Mouse (Mus musculus) kidney, adult 2 months (tissue): ENCODE results near the gene Lhfpl2. TPM values are rescaled to one million over a fixed set of nuclear protein-coding genes. Genes with fewer than 3 reads are reported as not detected.
"Not testable (repeated sequence)": the region's sequence is repeated elsewhere in the genome, so short reads cannot be mapped to it uniquely, and the experiment has no call there.

ENCODE experiments used
- DNase-seq: peaks from one replicate; pipeline ENCODE4 v3.0.0; 2021
- H3K27ac ChIP-seq: fragments of 200-500 bp; 2 replicates; pipeline ENCODE4 v1.5.1; 2012; ENCODE audit warnings: low read depth, low read length, control low read depth, inconsistent platforms; ENCODE audit not compliant: insufficient read depth
- H3K27me3 ChIP-seq: fragments of 200-500 bp; replicated peaks from 2 replicates; pipeline ENCODE4 v1.6.1; 2012; ENCODE audit warnings: mild to moderate bottlenecking, moderate library complexity, low read length, inconsistent platforms; ENCODE audit not compliant: control insufficient read depth, insufficient read depth
- H3K36me3 ChIP-seq: fragments of 200-500 bp; 2 replicates; pipeline ENCODE4 v1.6.1; 2012; ENCODE audit warnings: mild to moderate bottlenecking, moderate library complexity, low read length, inconsistent platforms; ENCODE audit not compliant: control insufficient read depth, insufficient read depth
- H3K4me1 ChIP-seq: fragments of 200-500 bp; 2 replicates; pipeline ENCODE4 v1.6.1; 2011; ENCODE audit warnings: low read length; ENCODE audit not compliant: control insufficient read depth, insufficient read depth
- H3K4me3 ChIP-seq: fragments of 200-500 bp; 2 replicates; pipeline ENCODE4 v1.5.1; 2011; ENCODE audit warnings: mild to moderate bottlenecking, low read depth, low read length, control low read depth; ENCODE audit not compliant: insufficient read depth
- CTCF ChIP-seq: fragments of 200-500 bp; conservative IDR thresholded peaks from 2 replicates; pipeline ENCODE4 v1.5.1; 2011; ENCODE audit warnings: low read depth, mild to moderate bottlenecking, control low read depth, low read length, moderate library complexity, mixed read lengths; ENCODE audit not compliant: insufficient read depth, insufficient read length
- POLR2A ChIP-seq: fragments of 200-500 bp; IDR thresholded peaks from one replicate; pipeline ENCODE4 v1.6.1; 2011; ENCODE audit warnings: low read depth, low read length, control low read depth
- WGBS: fragments of 180-500 bp; shearing (Covaris S2); methylation state at CpG from one replicate; pipeline ENCODE4 v1.1.7; 2018; 5-methylcytosine and 5-hydroxymethylcytosine counted together
- polyA plus RNA-seq: library from polyadenylated mRNA; depleted of rRNA; stranded (reverse); fragments of >200 nt; gene quantifications from 2 replicates; pipeline ENCODE4 v1.2.3, GENCODE M21; 2012; rRNA removed

Gene Lhfpl2
- polyA plus RNA-seq = 11.3 and 17.9 TPM in 2 replicates

DNA sequence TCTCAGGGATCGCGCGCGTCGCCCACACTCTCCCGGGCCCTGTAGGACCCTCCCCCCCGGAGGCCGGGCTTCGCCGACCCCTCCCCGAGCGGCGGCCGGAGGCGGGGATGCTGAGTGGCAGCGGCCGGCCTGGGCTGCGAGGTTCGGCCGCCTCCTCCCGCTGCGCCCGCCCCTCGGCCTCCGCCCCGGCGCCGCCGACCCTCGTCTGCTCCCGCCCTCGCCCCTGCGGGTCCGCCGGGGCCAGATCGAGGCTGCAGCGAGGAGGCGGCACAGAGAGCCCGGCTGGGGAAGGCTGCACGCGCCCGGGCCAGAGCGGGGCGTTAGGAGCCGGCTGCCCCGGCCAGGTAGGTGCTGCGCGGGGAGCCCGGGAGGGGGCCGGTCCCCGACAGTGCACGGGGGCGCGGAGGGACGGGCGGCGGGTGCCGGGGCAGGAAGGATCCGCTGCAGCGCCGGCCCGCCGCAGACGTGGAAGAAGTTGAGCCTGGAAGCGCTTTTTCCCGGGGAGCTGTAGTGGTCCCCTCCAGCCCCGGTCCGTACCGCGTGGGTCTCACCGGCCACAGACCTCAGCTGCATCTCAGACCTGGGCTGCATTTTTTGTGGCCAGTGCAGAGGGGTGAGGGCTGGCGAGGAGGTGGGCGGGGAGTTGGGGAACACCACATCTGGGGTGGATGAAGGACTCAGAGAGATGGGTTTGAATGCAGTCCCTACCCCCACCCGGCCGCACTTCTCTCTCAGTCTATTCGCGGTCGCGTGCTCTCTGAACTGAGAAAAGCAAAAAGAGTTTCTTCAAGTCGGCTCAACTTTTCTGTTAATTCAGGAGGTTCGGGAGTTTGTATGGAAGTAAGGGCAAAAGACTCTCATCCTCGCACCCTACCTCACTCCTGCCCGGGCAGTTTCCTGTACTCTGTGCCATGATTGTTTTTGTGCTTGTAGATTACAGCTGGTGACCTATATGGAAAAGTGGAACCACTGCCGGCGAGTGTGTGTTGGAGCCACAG is at the start of gene Lhfpl2:
Lhfpl2 (plus strand) TSS at position 234 of the 998 bp plus-strand sequence.
- TF ChIP-seq CTCF (no peak), POLR2A (no peak)
- peak; percentile 47 for DNase-seq
- Histone ChIP-seq H3K36me3 (no peaks in the 10 kb centered on the region), H3K4me1 (peaks cover 6% of the 10 kb centered on the region), H3K27me3 (peaks cover 2% of the 10 kb centered on the region; the same call in 1 of the 2 replicates), H3K27ac (no peak within 1 kb of the TSS), H3K4me3 (peak within 1 kb of the TSS; percentile 60)
- WGBS = 2% methylated on average over 82 of the region's 85 CpGs

DNA sequence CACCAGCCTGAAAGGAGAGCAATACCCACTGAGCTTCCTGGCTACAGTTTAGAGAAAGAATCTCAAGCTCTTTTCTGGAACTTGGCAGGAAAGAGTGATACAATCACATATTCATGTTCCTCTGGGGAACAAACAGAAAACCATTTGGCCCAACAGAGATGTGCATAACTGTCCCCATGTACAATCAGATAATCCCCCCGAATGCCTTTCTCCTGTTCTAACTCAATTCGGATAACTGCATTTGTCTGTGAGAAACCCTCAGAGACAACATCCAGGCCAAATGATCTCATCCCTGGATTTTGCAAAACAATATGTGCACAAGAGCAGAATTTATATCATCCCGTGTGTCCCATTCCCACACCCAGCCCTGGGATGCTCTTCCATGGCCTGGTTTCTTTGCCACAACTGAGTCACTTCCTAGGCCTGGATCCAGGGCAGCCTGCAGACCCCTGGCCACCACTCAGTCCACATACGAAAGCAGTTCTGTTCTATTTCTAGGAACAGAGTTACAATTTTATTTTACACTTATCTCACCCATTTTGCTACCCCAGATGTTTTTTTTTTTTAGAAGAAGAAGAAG is 45.5 kb upstream of the Lhfpl2 start:
- TF ChIP-seq CTCF (no peak), POLR2A (no peak)
- no peaks in the 10 kb centered on the region for H3K27me3 ChIP-seq
- WGBS = 92% methylated on average over 4 of the region's 4 CpGs
- H3K4me1 ChIP-seq = no peaks in the 10 kb centered on the region
- H3K36me3 ChIP-seq = no peaks in the 10 kb centered on the region
- H3K4me3 ChIP-seq = no peak overlapping the region
- no peak for DNase-seq
- no peak overlapping the region for H3K27ac ChIP-seq

DNA sequence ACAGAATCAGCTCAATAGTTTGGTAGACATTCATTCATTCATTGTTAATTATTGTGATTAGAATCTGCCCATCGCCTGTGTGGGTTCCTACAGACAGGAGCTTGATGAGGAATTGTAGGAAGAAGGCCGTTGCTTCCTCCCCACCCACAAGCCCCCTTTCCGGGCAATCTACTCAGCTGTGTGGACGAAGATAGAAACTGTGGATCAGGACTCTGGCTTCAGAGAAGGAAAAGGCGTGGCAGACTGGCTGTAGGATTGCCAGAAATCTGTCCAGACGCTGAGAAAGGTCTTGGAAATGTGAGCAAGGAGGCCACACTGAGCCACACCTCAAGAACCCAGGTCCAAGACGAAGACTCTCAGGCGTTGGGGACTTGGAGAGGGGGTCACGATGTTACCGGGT is 43.6 kb upstream of the Lhfpl2 start:
- H3K4me1 ChIP-seq = no peaks in the 10 kb centered on the region
- peak; percentile 67 for DNase-seq
- H3K27me3 ChIP-seq = no peaks in the 10 kb centered on the region
- H3K27ac ChIP-seq = no peak overlapping the region
- H3K36me3 ChIP-seq = no peaks in the 10 kb centered on the region
- TF ChIP-seq POLR2A (no peak), CTCF (no peak)
- H3K4me3 ChIP-seq = no peak overlapping the region
- WGBS = 52% methylated on average over 10 of the region's 10 CpGs

DNA sequence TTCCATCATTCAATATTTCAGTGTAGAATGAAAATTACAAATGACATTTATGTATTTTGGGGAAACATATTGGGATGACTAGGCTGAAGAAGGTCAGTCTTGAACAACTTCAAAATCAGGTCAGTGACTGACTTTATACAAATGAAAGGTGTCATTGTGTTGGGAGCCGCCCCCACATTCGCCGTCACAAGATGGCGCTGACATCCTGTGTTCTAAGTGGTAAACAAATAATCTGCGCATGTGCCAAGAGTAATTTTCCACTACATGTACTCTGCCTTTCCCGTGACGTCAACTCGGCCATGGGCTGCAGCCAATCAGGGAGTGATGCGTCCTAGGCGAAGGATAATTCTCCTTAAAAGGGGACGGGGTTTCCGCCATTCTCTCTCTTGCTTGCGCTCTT is 33.0 kb upstream of the Lhfpl2 start:
- not testable (repeated sequence) for H3K4me1 ChIP-seq, H3K36me3 ChIP-seq, H3K27me3 ChIP-seq, H3K4me3 ChIP-seq, H3K27ac ChIP-seq
- DNase-seq = peak; percentile 7
- 81% methylated on average over 10 of the region's 13 CpGs for WGBS

DNA sequence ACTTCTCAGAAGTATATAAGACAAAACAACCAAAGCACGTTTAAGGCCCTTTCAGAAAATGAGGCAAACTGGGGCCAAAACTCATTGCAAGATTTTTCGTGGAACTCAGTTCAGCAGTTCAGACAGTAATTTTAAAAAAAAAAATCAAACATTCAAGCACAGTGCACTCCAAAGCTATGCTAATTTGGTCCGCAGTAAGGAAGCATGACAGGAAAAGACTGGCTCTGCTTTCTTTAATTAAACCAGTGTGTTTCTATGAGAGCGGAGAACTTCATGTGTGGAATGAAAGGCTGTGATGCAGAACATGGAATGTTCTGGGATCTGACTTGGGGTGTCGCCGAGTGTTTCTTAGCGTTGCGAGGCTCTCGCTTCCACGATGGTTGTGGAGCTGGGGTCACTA is 28.4 kb upstream of the Lhfpl2 start:
- 51% methylated on average over 10 of the region's 10 CpGs for WGBS
- Histone ChIP-seq H3K4me3 (no peak overlapping the region), H3K36me3 (no peaks in the 10 kb centered on the region), H3K27ac (no peak overlapping the region), H3K4me1 (no peaks in the 10 kb centered on the region), H3K27me3 (no peaks in the 10 kb centered on the region)
- no peak for TF ChIP-seq CTCF
- no peak for TF ChIP-seq POLR2A
- no peak for DNase-seq

DNA sequence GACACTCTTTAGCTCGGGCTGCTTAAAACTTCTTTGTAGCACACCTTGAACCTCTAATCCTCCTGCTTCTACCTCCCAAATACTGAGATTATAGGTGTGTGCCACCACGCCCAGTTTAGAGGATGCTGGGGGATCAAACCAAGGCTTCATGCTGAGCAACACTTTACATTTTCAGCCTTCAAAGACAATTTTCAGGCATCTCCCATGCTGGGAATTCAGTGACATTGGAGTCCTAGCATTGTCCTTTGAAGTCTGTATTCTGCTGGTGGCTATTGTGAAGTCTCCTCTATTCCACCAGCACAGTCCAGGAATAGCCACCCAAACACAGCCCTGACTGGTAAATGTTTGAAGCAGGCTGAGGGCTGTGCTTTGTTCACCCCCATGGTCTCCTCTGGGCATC is 27.0 kb upstream of the Lhfpl2 start:
- Histone ChIP-seq H3K4me3 (no peak overlapping the region), H3K4me1 (no peaks in the 10 kb centered on the region), H3K27me3 (no peaks in the 10 kb centered on the region; the same call in 1 of the 2 replicates), H3K36me3 (no peaks in the 10 kb centered on the region), H3K27ac (no peak overlapping the region)
- 86% methylated on average over 2 of the region's 2 CpGs for WGBS
- TF ChIP-seq CTCF (no peak), POLR2A (no peak)
- DNase-seq = no peak
